Mouse (Mus musculus): ENCODE measurements around the gene Hras. TPM values are rescaled to one million over a fixed set of nuclear protein-coding genes. Genes with fewer than 3 reads are reported as not detected.
A peak's percentile ranks its signal among the peaks of the same experiment; 100 is the strongest.

The Hras gene
- polyA plus RNA-seq, 1 experiment from 2014 or later: 93.4 TPM

- Histone ChIP-seq H3K9ac (replicated peaks) (0 out of 2 replicates have a peak overlapping the region, but pooled peaks have one; percentile 61), H3K4me3 (no peak overlapping the region), H3K4me2 (replicated peaks) (peak overlapping the region; percentile 84; the same call in 1 of the 2 replicates), H3K36me3 (peaks cover 29% of the 10 kb centered on the region), H3K9me3 (no peaks in the 10 kb centered on the region), H3K27me3 (no peaks in the 10 kb centered on the region), H3K4me1 (peaks cover 37% of the 10 kb centered on the region), H3K27ac (replicated peaks) (no peak overlapping the region; the same call in 1 of the 2 replicates)
- no peak for ATAC-seq (ENCODE audit: low FRiP score, low read depth)
- WGBS: 87% methylated on average over 1 of the region's 1 CpGs
These were observed 26.6 kb upstream of the Hras start for GRCm38 (mm10) chr7:141220377-141220776.

DNA sequence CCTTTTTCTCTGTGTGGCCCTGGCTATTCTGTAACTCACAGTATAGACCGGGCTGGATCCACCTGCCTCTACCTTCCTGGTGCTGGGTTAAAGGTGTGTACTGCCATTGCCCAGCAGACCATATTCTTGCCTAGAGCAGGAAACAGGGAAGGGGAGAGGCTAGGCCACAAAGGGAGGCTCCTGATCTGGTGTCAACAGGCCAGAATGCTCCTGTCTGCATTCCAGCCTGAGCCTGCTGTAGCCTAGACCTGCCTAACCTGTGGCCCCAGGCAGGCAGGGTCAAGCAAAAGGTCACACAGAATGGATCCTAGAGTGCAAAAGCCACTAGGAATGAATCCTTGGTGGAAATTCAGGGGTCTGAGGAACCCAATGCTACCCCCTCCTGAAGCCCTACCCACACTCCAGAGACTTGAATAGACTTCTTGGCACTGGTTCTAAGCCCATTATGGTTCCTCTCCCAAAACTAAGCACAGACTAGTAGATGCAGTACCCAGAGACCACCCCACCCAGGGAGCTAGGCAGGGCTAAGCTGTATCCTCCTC, 25.8 kb upstream of the Hras start:
- H3K27me3 ChIP-seq: no peaks in the 10 kb centered on the region
- H3K9ac ChIP-seq (replicated peaks): no peak overlapping the region
- H3K4me2 ChIP-seq (replicated peaks): no peak overlapping the region
- H3K9me3 ChIP-seq: no peaks in the 10 kb centered on the region
- no peak overlapping the region for H3K27ac ChIP-seq (replicated peaks)
- H3K4me1 ChIP-seq: peaks cover 43% of the 10 kb centered on the region
- H3K36me3 ChIP-seq: peaks cover 29% of the 10 kb centered on the region
- no peak overlapping the region for H3K4me3 ChIP-seq
- ATAC-seq (ENCODE audit: low FRiP score, low read depth): no peak
- 90% methylated on average over 1 of the region's 1 CpGs for WGBS

- H3K4me2 ChIP-seq (replicated peaks): no peak overlapping the region
- no peaks in the 10 kb centered on the region for H3K27me3 ChIP-seq
- WGBS: 86% methylated on average over 5 of the region's 5 CpGs
- peaks cover 29% of the 10 kb centered on the region for H3K36me3 ChIP-seq
- H3K9ac ChIP-seq (replicated peaks): no peak overlapping the region
- no peak for ATAC-seq (ENCODE audit: low FRiP score, low read depth)
- no peaks in the 10 kb centered on the region for H3K9me3 ChIP-seq
- peaks cover 48% of the 10 kb centered on the region for H3K4me1 ChIP-seq
- H3K4me3 ChIP-seq: no peak overlapping the region
- no peak overlapping the region for H3K27ac ChIP-seq (replicated peaks)
These were observed 24.8 kb upstream of the Hras start for GRCm38 (mm10) chr7:141218557-141219133.

DNA sequence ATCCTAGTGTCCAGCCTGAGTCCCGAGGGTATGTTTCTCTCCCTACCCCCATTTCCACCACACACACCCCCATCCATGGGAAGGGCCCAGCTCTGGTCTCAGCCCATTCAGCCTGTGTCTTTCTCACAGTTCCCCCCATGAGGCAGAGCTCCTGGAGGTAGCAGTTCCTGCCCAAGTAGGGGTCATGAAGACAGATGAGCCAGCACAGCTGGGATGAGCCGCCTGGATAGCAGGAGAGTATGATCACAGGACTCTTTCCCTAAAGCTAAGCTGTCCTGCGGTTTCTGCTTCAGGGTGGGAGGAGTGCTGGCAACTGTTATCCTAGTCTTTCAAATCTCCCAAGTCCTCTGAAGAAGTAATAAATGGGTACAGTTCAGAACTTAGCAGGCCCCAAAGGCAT, 24.3 kb upstream of the Hras start:
- Histone ChIP-seq H3K4me2 (replicated peaks) (no peak overlapping the region), H3K27ac (replicated peaks) (no peak overlapping the region), H3K4me3 (no peak overlapping the region), H3K4me1 (peaks cover 48% of the 10 kb centered on the region), H3K9ac (replicated peaks) (no peak overlapping the region), H3K36me3 (peaks cover 29% of the 10 kb centered on the region), H3K9me3 (no peaks in the 10 kb centered on the region), H3K27me3 (no peaks in the 10 kb centered on the region)
- no peak for ATAC-seq (ENCODE audit: low FRiP score, low read depth)
- WGBS: 84% methylated on average over 3 of the region's 3 CpGs

DNA sequence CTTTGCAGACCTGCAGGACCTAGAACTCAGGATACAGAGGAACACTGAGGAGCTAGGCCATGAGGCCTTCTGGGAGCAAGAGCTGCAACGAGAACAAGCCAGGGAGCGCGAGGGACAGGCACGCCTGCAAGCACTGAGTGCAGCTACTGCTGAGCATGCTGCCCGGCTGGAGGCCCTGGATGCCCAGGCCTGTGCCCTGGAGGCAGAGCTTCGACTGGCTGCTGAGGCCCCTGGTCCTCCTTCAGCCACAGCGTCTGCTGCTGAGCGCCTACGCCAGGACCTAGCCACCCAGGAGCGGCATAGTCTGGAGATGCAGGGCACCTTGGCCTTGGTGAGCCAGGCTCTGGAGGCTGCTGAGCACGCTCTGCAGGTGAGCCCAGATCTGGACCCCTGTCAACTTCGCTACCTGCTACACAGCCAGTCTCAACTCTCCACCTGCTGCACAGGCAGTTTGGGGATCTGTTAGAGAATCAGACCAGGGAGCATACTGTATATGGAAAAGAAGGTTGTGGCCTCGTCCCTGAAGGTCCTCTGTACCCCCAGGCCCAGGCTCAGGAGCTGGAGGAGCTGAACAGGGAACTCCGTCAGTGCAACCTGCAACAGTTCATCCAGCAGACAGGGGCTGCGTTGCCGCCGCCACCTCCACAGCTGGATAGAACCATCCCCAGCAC, 23.7 kb upstream of the Hras start:
- ATAC-seq (ENCODE audit: low FRiP score, low read depth): no peak
- Histone ChIP-seq H3K27ac (replicated peaks) (no peak overlapping the region), H3K9me3 (no peaks in the 10 kb centered on the region), H3K4me3 (no peak overlapping the region), H3K9ac (replicated peaks) (no peak overlapping the region), H3K4me2 (replicated peaks) (no peak overlapping the region), H3K36me3 (peaks cover 29% of the 10 kb centered on the region), H3K27me3 (no peaks in the 10 kb centered on the region), H3K4me1 (peaks cover 45% of the 10 kb centered on the region)
- 91% methylated on average over 17 of the region's 17 CpGs for WGBS

DNA sequence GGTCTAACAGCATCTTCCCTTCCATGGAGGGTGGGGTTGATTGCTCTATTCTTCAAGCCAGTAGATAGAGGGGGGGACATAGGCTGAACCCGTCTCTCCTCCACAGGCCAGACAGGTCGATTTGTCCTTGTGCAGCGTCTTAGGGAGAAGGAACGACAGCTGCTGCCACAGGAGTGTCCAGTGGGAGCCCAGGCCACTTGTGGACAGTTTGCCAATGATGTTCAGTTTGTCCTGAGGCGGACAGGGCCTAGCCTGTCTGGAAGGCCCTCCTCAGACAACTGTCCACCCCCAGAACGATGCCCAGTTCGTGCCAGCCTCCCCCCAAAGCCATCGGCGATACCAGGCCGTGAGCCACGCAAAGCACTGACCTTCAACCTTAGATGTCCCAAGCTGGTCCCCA, 23.1 kb upstream of the Hras start:
- H3K27ac ChIP-seq (replicated peaks): no peak overlapping the region; the same call in 1 of the 2 replicates
- peak overlapping the region; percentile 97 for H3K4me2 ChIP-seq (replicated peaks)
- no peaks in the 10 kb centered on the region for H3K27me3 ChIP-seq
- peak overlapping the region; percentile 79; the same call in 1 of the 2 replicates for H3K9ac ChIP-seq (replicated peaks)
- H3K9me3 ChIP-seq: no peaks in the 10 kb centered on the region
- peak overlapping the region; percentile 62 for H3K4me3 ChIP-seq
- 93% methylated on average over 11 of the region's 11 CpGs for WGBS
- H3K4me1 ChIP-seq: peaks cover 39% of the 10 kb centered on the region
- H3K36me3 ChIP-seq: peaks cover 29% of the 10 kb centered on the region
- no peak for ATAC-seq (ENCODE audit: low FRiP score, low read depth)

DNA sequence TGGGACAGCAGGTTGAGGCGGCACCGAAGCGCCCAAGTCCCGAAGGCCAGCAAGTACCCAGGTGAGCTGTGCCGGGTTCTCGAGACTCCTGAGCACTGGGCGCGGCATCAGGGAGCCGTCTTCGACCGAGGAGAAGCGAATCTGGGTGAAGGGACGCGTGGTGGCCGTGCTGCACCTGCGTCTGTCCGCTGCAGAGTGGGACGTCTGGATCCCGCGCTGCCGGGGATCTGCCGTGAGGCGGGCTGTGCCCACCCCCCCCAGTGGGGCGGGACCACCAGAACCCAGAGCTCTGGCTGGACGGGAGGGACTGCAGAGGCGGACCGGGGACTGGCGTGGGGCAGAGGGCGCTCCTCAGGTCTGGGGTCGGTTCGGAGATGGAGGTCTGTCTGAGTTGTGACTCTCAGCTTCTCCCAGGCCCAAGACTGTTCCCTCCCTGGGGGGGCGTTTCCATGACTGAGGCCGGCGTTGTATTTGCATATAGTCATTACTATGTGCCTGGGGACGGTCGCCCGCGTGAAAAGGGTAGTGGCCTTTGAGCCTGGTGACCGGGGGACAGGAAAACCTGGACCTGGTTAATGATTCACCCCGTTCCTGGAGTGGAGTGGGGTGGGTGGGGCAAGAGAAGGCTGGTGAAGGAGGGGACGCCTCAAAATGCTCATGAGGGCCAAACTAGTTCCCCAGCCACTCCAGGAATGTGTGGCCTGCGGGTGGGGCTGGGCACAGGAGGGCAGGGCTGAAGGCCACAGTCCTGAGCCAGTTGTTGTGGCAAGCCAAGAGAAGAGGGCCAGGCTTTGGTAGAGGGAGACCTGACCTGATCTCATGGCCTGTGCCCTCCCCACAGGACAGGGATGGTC, 22.3 kb upstream of the Hras start:
- H3K9ac ChIP-seq (replicated peaks): peak overlapping the region; percentile 79
- peak overlapping the region; percentile 97 for H3K4me2 ChIP-seq (replicated peaks)
- under 1% methylated on average over 41 of the region's 42 CpGs for WGBS
- peak; percentile 67 for ATAC-seq (ENCODE audit: low FRiP score, low read depth)
- H3K27me3 ChIP-seq: no peaks in the 10 kb centered on the region
- peaks cover 33% of the 10 kb centered on the region for H3K4me1 ChIP-seq
- no peaks in the 10 kb centered on the region for H3K9me3 ChIP-seq
- peaks cover 29% of the 10 kb centered on the region for H3K36me3 ChIP-seq
- peak overlapping the region; percentile 94; the same call in 1 of the 2 replicates for H3K27ac ChIP-seq (replicated peaks)
- peak overlapping the region; percentile 62 for H3K4me3 ChIP-seq

- Histone ChIP-seq H3K9ac (replicated peaks) (peak within 1 kb of the TSS; percentile 79), H3K4me2 (replicated peaks) (peak within 1 kb of the TSS; percentile 97), H3K4me1 (peaks cover 25% of the 10 kb centered on the region), H3K27ac (replicated peaks) (peak within 1 kb of the TSS; percentile 94), H3K9me3 (no peaks in the 10 kb centered on the region), H3K36me3 (peaks cover 29% of the 10 kb centered on the region), H3K4me3 (peak within 1 kb of the TSS; percentile 62), H3K27me3 (no peaks in the 10 kb centered on the region)
- ATAC-seq (ENCODE audit: low FRiP score, low read depth): peak; percentile 96
- WGBS: under 1% methylated on average over 41 of the region's 41 CpGs
These were observed 21.5 kb upstream of the Hras start, which contains the start of gene Rassf7 for GRCm38 (mm10) chr7:141215101-141215879. Rassf7 (plus strand) TSS chr7:141215860.

DNA sequence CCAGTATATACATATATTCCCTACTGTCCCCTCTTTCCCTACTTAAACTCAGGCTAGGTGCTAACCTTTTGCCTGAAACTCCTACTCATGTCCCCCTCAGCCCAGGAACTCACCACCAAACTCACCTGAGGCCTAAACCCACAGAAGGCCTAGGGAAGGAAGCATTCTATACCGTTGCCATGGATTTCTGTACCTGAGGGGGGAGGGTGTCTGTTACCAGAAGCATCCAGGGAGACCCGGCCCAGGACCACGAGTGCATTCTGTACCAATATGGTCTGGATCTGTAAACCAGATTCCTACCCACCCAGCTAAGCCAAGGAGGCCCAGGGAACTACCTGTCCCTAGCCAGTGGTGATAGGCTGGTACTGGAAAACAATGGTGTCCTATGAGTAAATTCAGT, 20.5 kb upstream of the Hras start:
- Histone ChIP-seq H3K27ac (replicated peaks) (peak overlapping the region; percentile 94), H3K4me3 (no peak overlapping the region), H3K27me3 (no peaks in the 10 kb centered on the region), H3K4me1 (peaks cover 25% of the 10 kb centered on the region), H3K9me3 (no peaks in the 10 kb centered on the region), H3K36me3 (peaks cover 22% of the 10 kb centered on the region), H3K9ac (replicated peaks) (peak overlapping the region; percentile 79; the same call in 1 of the 2 replicates), H3K4me2 (replicated peaks) (0 out of 2 replicates have a peak overlapping the region, but pooled peaks have one; percentile 97)
- ATAC-seq (ENCODE audit: low FRiP score, low read depth): no peak
- WGBS: 76% methylated on average over 3 of the region's 3 CpGs

DNA sequence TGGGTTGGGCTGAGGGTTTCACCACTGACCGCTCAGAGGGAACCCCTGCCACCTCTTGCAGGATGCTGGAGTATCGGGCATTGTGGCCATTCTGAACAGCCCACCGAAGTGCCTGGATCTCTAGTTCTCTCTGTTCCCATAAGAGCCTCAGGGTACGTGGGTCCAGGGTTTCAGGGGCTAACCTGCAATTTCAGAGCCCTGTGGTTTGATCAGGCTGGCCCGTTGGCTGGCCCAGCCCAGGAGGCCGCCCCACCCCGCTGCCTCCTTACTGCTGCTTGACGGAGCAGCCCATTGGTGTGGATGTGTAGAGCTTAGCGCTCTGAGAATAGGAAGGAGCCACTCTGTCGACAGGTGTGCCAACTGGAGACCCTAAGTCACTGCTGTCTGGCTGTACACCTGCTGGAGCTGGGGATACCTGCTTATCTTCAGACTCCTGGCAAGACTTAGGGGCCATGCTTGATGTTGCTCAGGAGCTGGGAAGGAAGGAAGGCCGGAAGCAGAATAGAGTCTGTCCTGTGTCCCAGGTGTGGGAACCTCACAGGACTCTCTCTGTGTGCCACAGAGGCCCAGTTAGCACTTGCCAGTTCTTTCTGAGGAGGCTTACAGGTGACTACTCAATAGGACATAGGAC, 19.9 kb upstream of the Hras start, which contains the start of gene Lmntd2:
TSS of gene Lmntd2 (minus strand) at position 476 of the 631 bp plus-strand sequence.
- H3K9ac ChIP-seq (replicated peaks): peak within 1 kb of the TSS; percentile 79
- H3K4me3 ChIP-seq: peak within 1 kb of the TSS; percentile 62
- peak within 1 kb of the TSS; percentile 94 for H3K27ac ChIP-seq (replicated peaks)
- 89% methylated on average over 11 of the region's 11 CpGs for WGBS
- no peaks in the 10 kb centered on the region for H3K27me3 ChIP-seq
- peaks cover 25% of the 10 kb centered on the region for H3K4me1 ChIP-seq
- H3K4me2 ChIP-seq (replicated peaks): peak within 1 kb of the TSS; percentile 97
- H3K36me3 ChIP-seq: peaks cover 16% of the 10 kb centered on the region
- H3K9me3 ChIP-seq: no peaks in the 10 kb centered on the region
- ATAC-seq (ENCODE audit: low FRiP score, low read depth): no peak

- Histone ChIP-seq H3K4me2 (replicated peaks) (no peak overlapping the region), H3K27ac (replicated peaks) (no peak overlapping the region), H3K36me3 (peaks cover 11% of the 10 kb centered on the region), H3K4me1 (peaks cover 25% of the 10 kb centered on the region), H3K4me3 (no peak overlapping the region), H3K9ac (replicated peaks) (no peak overlapping the region), H3K9me3 (no peaks in the 10 kb centered on the region), H3K27me3 (no peaks in the 10 kb centered on the region)
- ATAC-seq (ENCODE audit: low FRiP score, low read depth): no peak
- WGBS: 80% methylated on average over 3 of the region's 3 CpGs
These were observed 19.3 kb upstream of the Hras start for GRCm38 (mm10) chr7:141213133-141213532.

All from midbrain, embryonic 12.5 days (tissue).